Mouse (Mus musculus): ENCODE data around the gene Lrrc4b.

- TF ChIP-seq POLR2A (IDR thresholded peaks at IDR 0.05; ENCODE audit: borderline replicate concordance, extremely low read depth, insufficient read depth, insufficient read length, poor library complexity, severe bottlenecking) = no peak
- peak; percentile 40; the same call in 1 of the 2 replicates for TF ChIP-seq CTCF (IDR thresholded peaks at IDR 0.05; ENCODE audit: borderline replicate concordance, extremely low read depth, insufficient read depth, insufficient read length)
These were observed 33.6 kb downstream of the Lrrc4b start for GRCm38 (mm10) chr7:44462218-44463055.
